ENCODE assay signal across 21 mouse cellular contexts in the genomic region with DNA sequence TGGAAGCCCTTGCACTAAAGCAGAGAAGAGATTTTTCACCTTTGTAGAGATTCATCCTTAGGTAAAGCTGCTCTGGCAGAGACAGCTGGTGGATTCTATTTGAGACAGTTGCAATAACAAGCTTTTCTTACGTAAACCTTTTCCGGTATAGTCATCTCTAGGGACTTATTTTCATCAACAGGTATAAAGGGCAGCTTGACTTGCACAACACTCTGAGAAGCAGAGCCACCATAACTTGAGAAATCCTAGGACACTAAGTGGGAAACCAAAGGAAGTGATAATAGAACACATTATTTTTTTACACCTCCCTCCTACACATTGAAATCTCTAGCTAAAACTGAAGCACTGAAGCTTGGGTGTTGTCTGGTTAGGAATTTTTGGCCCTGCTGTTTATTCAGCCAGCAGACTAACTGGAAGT. TPM values are rescaled to one million over a fixed set of nuclear protein-coding genes. Genes with fewer than 3 reads are reported as not detected.
DNase-seq lines count a peak whose midpoint lies in the region; ATAC-seq lines count a peak whose summit lies in the region.
"Had no signal": no experiment of that assay in that cellular context is flagged by ENCODE, and none has a peak within 500 bp of the region (broad histone marks: within the 10 kb centered on the region; RNA-seq: fewer than 3 reads in every experiment).

No protein-coding gene starts in this region.

- peak; percentile 49 to 61 for DNase-seq in frontal cortex, adult 2 months (ENCODE audit: extremely low spot score in 1 of 2, low spot score in 1 of 2)
- DNase-seq in frontal cortex, postnatal 10 days (ENCODE audit: low spot score in 2 of 2), result no peak
- DNase-seq in left cerebral cortex, adult 18-20 months (ENCODE audit: low spot score in 2 of 2), result peak; percentile 10 to 24
- DNase-seq in left cerebral cortex, postnatal 4 days, result no peak
- peak; percentile 52 to 53 for DNase-seq in left cerebral cortex, adult 9 months (ENCODE audit: low spot score in 2 of 2)
- peak; percentile 12 to 31 for DNase-seq in right cerebral cortex, postnatal 36 days (ENCODE audit: low spot score in 2 of 2)
- DNase-seq in gastrocnemius, postnatal 25 days, result no peak
- DNase-seq: adrenal gland, postnatal 25 days; cerebellum, adult 9-10 months; gastrocnemius, postnatal 10 days; heart, adult 18-20 months; kidney, adult 18-20 months; kidney, postnatal 4 days; lung, embryonic 14.5 days; lung, postnatal 36 days; midbrain, embryonic 14.5 days had no signal

- ATAC-seq in megakaryocyte, adult 5-6 weeks (ENCODE audit: poor library complexity, severe bottlenecking), result no peak
- ATAC-seq: forebrain, embryonic 16.5 days had no signal

- intact Hi-C loops in left cerebral cortex, postnatal 4 days (cut with DNase I), result no loop called here

RNA-seq across cellular contexts. Expression of a gene that starts 24.4 kb away (rescaled TPM):
- polyA plus RNA-seq in frontal cortex, adult 2 months (2012; rRNA removed), result 17.1 and 17.6 TPM in 2 replicates
- total RNA-seq in left cerebral cortex, adult 18-20 months (2021), result 10 to 100 TPM; 38.0 to 57.7 TPM
- total RNA-seq in left cerebral cortex, postnatal 4 days (2021), result 1 to 10 TPM; 3.7 to 5.3 TPM
- total RNA-seq in megakaryocyte, adult 5-6 weeks (2015), result not detected in 2 replicates
- total RNA-seq in megakaryocyte, adult 5-6 weeks (2017), result not detected in 2 replicates
- under 1 TPM; 0.21 to 0.33 TPM for total RNA-seq in gastrocnemius, postnatal 25 days (2021)
- total RNA-seq: common myeloid progenitor, adult 5-6 weeks; megakaryocyte-erythroid progenitor cell, adult 5-6 weeks had no signal
- polyA plus RNA-seq: liver, embryonic 14.5 days had no signal

Comparison
In these comparisons a context has a peak if more than half of its experiments do, and no peak if none do; other contexts are left out.
1. DNase-seq: peak in frontal cortex, adult 2 months (2 of 2), left cerebral cortex, adult 18-20 months (2 of 2), left cerebral cortex, adult 9 months (2 of 2) and right cerebral cortex, postnatal 36 days (2 of 2); none in frontal cortex, postnatal 10 days (0 of 2), left cerebral cortex, postnatal 4 days (single experiment) and gastrocnemius, postnatal 25 days (single experiment).
2. RNA of a gene that starts 24.4 kb away (total RNA-seq): 38.0 to 57.7 TPM in left cerebral cortex, adult 18-20 months; 3.7 to 5.3 TPM in left cerebral cortex, postnatal 4 days, 0.21 to 0.33 TPM in gastrocnemius, postnatal 25 days and not detected in megakaryocyte, adult 5-6 weeks; every median in the first group is over 4 times any median in the second.